Mouse (Mus musculus): ENCODE measurements around the gene Reps2.

- TF ChIP-seq CTCF (IDR thresholded peaks at IDR 0.05; ENCODE audit: low read depth, low read length) = no peak
- TF ChIP-seq EP300 (IDR thresholded peaks at IDR 0.05; ENCODE audit: insufficient read depth, low read depth, low read length) = no peak
Measured at GRCm38 (mm10) chrX:162565501-162565900, 77.9 kb downstream of the Reps2 start.
